Mouse (Mus musculus) layer of hippocampus, adult 2 months (tissue): ENCODE measurements at regions not wholly inside any gene's neighbourhood (a gene's known extent, or its start where the extent isn't known, plus 50 kb on each side); places are given as distances from the start of the nearest gene placed in this dataset.
A peak's percentile ranks its signal among the peaks of the same experiment; 100 is the strongest.

Experiments used
- DNase-seq, 2 experiments: peaks; one replicate each; pipeline ENCODE4 v3.0.0; 2022; ENCODE audit warnings: low spot score in 2 of 2
- H3K27ac ChIP-seq: fragments of 200-600 bp; 2 replicates; pipeline ENCODE4 v1.8.1; 2022
- H3K4me3 ChIP-seq: fragments of 200-600 bp; 2 replicates; pipeline ENCODE4 v1.8.1; 2022; ENCODE audit warnings: mild to moderate bottlenecking
- CTCF ChIP-seq: fragments of 200-600 bp; conservative IDR thresholded peaks from 2 replicates; pipeline ENCODE4 v1.8.1; 2022; ENCODE audit warnings: antibody characterized with exemption, mild to moderate bottlenecking, moderate library complexity

DNA sequence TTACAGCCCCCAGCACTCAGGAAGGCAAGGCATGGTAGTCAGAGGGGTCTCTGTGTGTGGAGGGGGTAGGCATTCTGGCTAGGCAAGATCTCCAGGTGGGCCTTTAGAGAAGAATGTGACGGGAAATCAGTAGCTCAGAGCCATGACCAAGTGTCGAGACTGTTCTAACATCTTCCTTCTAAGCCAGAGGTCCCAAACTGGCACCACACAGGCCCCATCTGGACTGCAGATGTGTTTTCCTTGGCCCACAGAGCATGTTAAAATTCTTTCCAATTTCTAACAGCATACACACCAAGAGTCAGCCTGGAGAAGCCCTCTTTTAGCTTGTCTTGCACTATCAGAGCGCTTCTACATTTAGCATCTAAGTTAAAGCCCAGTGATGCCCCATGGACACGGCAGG lies 241.5 kb downstream of the Gm765 start:
- Histone ChIP-seq H3K27ac (no peak overlapping the region), H3K4me3 (no peak overlapping the region)
- no peak for DNase-seq
- TF ChIP-seq CTCF = no peak

DNA sequence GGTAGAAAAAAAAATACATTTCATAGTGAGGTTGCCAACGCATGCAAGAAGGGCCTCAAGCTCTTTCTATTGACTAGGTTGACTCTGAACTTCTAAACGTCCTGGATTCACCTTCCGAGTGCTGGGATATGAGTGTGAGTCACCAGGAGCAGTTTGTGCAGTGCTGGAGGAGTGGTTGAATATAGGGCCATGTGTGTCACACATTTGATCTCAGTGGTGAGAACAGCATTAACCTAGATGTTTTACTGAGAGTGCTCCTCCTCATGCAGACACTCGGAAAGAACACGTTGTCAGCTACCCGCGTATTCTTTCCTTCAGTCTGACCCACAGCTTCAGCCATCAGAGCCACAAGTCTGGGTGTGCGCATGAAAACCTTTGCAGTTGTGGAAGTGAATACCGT lies 243.4 kb downstream of the Gm765 start:
- no peak for DNase-seq
- no peak for TF ChIP-seq CTCF
- Histone ChIP-seq H3K4me3 (no peak overlapping the region), H3K27ac (no peak overlapping the region)

DNA sequence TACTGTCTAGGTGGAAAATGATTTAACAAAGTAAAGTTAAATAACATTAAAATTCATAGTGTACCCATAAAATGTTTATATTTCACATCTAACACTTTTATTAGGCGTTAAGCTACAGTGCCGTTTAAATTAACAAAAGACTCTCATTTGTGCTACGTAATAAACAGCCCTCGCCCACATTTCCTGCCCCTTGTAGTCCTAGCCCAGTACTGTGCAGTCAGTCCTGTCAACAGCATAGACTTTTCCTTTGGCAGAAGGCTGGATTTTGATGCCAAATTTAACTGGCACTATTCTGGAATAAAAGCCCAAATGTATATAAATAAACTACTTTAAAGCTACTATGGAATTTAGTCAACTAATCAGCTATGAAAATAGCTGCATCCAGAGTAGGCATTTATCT lies 247.3 kb downstream of the Gm765 start:
- Histone ChIP-seq H3K27ac (no peak overlapping the region), H3K4me3 (no peak overlapping the region)
- no peak for TF ChIP-seq CTCF
- DNase-seq = no peak

DNA sequence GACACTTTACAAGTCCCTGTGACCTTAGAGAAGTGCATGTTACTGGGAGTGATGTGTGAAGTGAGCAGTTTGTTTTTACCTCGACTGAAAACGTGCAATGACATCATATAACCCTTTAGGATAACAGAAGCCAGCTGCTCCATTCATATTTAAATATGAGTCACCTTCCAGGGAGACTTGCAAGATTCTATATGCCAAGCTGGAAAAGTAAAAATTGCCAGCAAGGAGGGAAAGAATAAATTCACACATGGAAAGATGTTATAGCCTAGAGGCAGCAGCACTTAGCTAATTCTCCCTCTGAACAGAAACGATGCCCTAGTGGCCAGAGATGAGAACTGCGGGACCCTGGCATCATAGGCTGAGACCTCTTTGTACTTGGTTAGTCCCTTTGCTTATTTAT lies 253.4 kb downstream of the Gm765 start:
- TF ChIP-seq CTCF = peak; percentile 81
- no peak overlapping the region for H3K4me3 ChIP-seq
- peak in 1 of 2 experiments; percentile 46 for DNase-seq
- no peak overlapping the region for H3K27ac ChIP-seq

DNA sequence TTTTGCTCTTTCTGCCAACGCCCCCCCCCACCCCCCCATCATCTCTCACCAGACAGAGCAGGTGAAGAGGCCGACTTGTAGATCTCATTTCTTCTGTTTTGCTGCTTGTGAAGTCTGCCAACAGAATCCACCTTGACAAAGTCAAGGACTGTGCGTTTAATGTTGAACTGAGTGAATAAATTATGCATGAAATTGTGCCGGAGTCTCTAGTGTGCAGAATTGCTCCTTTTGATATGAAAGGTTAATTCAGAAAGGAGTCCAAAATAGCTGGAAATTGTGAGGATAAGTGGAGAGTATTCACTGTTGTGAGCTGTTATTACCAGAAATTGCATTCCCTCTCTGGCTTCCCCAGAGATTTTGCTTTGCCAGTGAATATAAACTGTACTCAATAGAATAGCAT lies 262.5 kb downstream of the Gm765 start:
- DNase-seq = no peak
- no peak overlapping the region for H3K27ac ChIP-seq
- no peak for TF ChIP-seq CTCF
- H3K4me3 ChIP-seq = no peak overlapping the region
